Mouse (Mus musculus) Patski (cell line): ENCODE results near the gene Olfr1320. TPM values are rescaled to one million over a fixed set of nuclear protein-coding genes. Genes with fewer than 3 reads are reported as not detected.
"Not testable (repeated sequence)": the region's sequence is repeated elsewhere in the genome, so short reads cannot be mapped to it uniquely, and the experiment has no call there.

Source experiments
- ATAC-seq: fragments of 100-300 bp; one replicate; pipeline ENCODE4 v1.8.0; 2021
- CTCF ChIA-PET: fragments of 350-600 bp; sonication (Branson Sonifier 250); formaldehyde crosslinking; loops from one replicate; lab custom pipeline; 2022; ENCODE audit warnings: inconsistent platforms; lab: Charles Lee
- POLR2A ChIA-PET: fragments of 350-600 bp; sonication (Branson Sonifier 250); formaldehyde crosslinking; loops from one replicate; lab custom pipeline; 2022; ENCODE audit warnings: antibody characterized with exemption, inconsistent platforms; lab: Charles Lee
- DNase-seq: peaks from one replicate; pipeline ENCODE4 v3.0.0-alpha.2; 2011; ENCODE audit warnings: low read depth, low spot score
- H3K27me3 ChIP-seq: fragments of 371-371 bp; one replicate; pipeline ENCODE4 v1.5.1; 2021
- CTCF ChIP-seq: fragments of 100-300 bp; IDR thresholded peaks from one replicate; pipeline ENCODE4 v1.5.1; 2021
- in situ Hi-C: fragments of 300-500 bp; cut with MboI; formaldehyde crosslinking; loops from 3 replicates; pipeline ENCODE4 v1.11.1; 2018; ENCODE audit warnings: low pct_unique_long_range_greater_than_20kb, mixed read lengths
- polyA plus RNA-seq: library from polyadenylated mRNA; unstranded; gene quantifications from one replicate; pipeline ENCODE4 v1.2.3, GENCODE M21; 2021

Olfr1320 gene
- not detected for polyA plus RNA-seq

GRCm38 (mm10) chrX:49672033-49672432, at the start of gene Olfr1320:
Olfr1320 (plus strand) TSS chrX:49672333.
- TF ChIP-seq CTCF: no peak
- POLR2A ChIA-PET: no interaction called here
- in situ Hi-C loops: no loop called here
- no peak for ATAC-seq
- CTCF ChIA-PET: interaction anchor here (0.9 kb wide), 1 partner anchor 18 kb away, joined by 3 read pairs; no protein-coding TSS in a partner anchor
- DNase-seq: no peak
- peaks cover 48% of the 10 kb centered on the region for H3K27me3 ChIP-seq

GRCm38 (mm10) chrX:49627566-49627965, 44.6 kb upstream of the Olfr1320 start:
- peaks cover 49% of the 10 kb centered on the region for H3K27me3 ChIP-seq
- in situ Hi-C loops: no loop called here
- no peak for ATAC-seq
- ChIA-PET CTCF (no interaction called here), POLR2A (no interaction called here)
- DNase-seq: no peak
- TF ChIP-seq CTCF: no peak

GRCm38 (mm10) chrX:49631195-49631594, 40.9 kb upstream of the Olfr1320 start:
- POLR2A ChIA-PET: no interaction called here
- DNase-seq: no peak
- no peak for TF ChIP-seq CTCF

GRCm38 (mm10) chrX:49660781-49661180, 11.4 kb upstream of the Olfr1320 start:
- H3K27me3 ChIP-seq, POLR2A ChIA-PET, CTCF ChIA-PET, in situ Hi-C loops, ATAC-seq, DNase-seq: not testable (repeated sequence)

More at GRCm38 (mm10) chrX:49631195-49631594, 40.9 kb upstream of the Olfr1320 start:
- CTCF ChIA-PET: no interaction called here
- ATAC-seq: no peak
- in situ Hi-C loops: no loop called here
- H3K27me3 ChIP-seq: peaks cover 29% of the 10 kb centered on the region

Other genes with a start within 250 kb of the Olfr1320 start
- not detected for gene Arhgap36, start 208.4 kb upstream of the Olfr1320 start, polyA plus RNA-seq
- gene Olfr1321, start 62.7 kb downstream of the Olfr1320 start, polyA plus RNA-seq: not detected
- gene Igsf1, start 125.4 kb downstream of the Olfr1320 start, polyA plus RNA-seq: not detected
- gene Olfr1322, start 219.2 kb downstream of the Olfr1320 start, polyA plus RNA-seq: not detected